Mouse (Mus musculus) left cerebral cortex, postnatal 25 days (tissue): Measurements from ENCODE around the gene Dusp18. TPM values are rescaled to one million over a fixed set of nuclear protein-coding genes. Genes with fewer than 3 reads are reported as not detected.

Experiments used
- DNase-seq, 2 experiments: peaks; one replicate each; pipeline ENCODE4 v3.0.0; 2022; ENCODE audit warnings: low spot score in 2 of 2, mixed read lengths in 1 of 2
- intact Hi-C: fragments of 180-260 bp; cut with DNase I; formaldehyde crosslinking; loops from one replicate; pipeline ENCODE4 v1.15.1; 2025
- total RNA-seq, 2 experiments: library from RNA; stranded (reverse); gene quantifications; 2 replicates each; pipeline ENCODE4 v1.2.3; 2021

Gene Dusp18
- 10 to 100 TPM; 28.8 to 32.5 TPM for total RNA-seq

DNA sequence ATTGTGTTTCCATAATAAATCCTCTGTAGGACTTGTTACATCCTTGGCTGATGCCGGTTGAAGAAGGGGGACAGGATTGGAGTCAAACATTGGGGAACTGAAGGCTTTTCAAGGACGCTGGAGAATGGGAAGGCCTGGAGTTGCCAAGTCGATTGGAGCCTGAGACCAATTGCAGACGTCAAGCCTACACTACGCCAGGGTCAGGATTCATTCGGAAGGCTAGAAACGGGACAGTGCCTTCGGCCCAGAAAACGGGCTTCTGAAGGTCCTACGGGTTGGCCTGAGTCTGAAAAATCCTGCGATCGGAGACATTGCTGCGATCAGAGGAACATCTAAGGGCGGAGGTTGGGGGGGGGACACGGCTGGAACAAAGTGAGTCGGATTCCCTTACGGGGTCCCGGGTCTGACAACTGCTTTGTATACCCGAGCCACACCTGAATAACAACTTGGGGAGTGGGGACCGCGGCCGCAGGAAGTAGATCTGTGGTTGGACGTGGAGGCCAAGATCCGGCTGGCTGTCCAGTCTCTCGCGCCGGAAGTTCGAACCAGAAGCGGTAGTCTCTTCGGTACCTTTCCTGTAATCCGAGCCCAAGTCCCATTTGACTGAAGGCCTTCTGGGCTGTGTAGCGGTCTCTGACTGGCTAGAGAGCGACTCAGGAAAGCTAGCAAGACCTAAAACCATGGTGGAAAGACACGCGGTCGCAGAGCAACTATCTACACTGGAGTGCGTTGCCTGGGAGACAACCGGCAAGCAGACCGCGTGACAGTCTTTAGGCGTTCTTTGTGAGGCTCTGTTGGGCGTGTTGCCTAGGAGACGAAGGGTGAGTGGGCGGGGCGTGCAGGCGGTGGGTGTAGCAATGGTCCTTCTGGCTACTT lies at the start of gene Dusp18, which contains the start of gene 4921536K21Rik:
Gene Dusp18 (plus strand): TSS at position 835 of the 876 bp plus-strand sequence.
Gene 4921536K21Rik (minus strand): TSS at position 693 of the 876 bp plus-strand sequence.
- intact Hi-C loops, result loop anchor here (1.0 kb wide), 1 partner anchor 19 kb away; no protein-coding TSS in a partner anchor
- DNase-seq, result peak; percentile 96 to 99

DNA sequence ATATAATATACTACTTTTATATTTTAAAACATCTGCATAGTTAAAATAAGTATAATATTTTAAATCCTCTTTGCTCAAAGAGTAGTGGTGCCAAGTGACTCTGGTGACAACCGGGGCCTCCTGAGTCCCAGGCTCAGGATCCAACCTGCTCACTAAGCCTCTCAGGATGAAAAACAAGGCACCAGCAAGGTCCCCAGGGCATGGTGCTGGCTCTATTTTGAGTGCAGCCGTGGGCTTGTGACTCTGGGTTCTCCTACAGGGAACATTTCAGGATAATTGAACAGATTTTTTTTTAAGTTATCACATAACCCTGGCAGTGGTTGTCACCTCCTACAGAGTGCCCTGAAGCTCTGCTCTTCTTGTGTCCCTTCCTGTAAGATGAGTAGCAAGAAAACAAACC lies 48.7 kb upstream of the Dusp18 start:
- intact Hi-C loops, result no loop called here
- DNase-seq, result no peak

DNA sequence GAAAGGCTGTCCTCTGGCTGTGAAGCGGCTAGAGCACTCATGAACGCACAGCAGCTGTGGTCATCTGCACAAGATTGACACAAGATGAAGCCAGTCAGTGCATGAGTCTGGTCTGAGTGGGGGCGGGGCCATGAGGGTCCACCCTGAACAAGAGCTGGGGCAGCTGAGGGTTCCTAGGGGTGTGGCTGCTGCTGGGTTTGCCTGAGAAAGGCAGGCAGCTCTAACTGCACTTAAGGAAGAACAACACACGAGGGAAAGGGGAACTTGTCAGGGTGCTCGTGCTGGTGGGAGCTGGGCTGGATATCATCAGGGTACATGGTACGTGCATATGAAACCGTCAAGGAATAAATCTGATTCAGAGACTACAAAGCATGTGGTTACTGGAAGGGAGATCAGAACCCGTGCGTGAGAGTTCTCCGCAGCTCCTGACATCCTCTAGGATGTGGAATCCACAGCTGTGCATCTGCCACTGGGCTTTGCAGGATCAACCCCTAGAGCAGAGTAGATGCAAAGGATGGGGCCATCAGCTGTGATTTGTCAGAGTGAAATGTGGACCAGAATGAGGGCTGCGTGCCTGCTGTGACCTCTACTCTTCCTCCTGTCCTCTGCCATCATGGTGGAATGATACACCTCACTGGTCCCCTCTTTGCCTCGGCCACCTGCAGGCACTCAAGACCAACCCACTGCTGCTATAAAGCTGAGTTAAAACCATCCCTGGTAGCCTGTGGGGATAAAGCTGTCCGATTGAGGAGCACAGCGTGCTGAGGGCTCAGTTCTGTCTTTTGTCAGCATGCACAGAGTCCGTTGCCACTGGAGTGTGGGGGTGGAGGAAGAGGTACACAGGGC lies 45.3 kb upstream of the Dusp18 start:
- intact Hi-C loops, result no loop called here

DNA sequence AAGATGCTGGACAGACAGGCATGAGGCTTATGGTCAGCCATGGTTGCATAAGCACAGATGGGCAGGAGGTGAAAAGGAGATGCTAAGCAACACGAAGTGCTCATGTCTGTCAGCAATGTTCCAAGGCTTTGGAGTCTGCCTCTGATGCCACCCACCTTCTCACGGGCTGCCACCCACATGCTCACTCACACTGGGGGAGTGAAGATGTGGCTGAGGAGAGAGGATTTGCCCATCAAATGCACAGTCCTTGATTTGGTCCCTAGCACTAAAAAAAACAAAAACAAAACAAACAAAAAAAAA lies 44.8 kb upstream of the Dusp18 start:
- peak; percentile 50 to 86 for DNase-seq
- intact Hi-C loops, result no loop called here

More for the DNA sequence above, 45.3 kb upstream of the Dusp18 start:
- no peak for DNase-seq

DNA sequence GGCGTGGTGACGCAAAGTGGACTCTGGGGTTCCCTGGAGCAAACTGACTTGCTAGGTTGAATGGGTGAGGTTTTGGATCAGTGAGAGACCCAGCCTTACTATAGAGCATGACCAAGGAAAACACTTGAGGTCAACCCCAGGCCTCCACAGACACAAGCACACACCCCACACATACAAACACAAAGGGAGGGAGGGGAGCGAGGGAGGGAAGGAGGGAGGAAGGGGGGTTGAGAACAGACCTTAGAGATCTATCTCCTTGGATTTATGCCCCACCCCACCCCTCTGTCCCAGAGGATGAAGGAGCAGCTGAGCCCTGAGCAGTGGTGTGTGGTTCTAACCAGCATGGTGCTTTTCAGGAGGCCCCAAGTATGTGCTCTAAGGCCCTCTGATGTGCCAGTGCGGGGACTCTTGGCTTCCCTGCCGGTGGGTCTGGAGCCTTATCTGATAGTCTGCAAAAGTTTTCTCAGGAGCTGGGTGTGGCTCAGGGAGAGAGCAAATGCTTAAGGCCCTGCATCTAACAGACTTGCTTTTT lies 44.2 kb upstream of the Dusp18 start:
- intact Hi-C loops, result no loop called here

DNA sequence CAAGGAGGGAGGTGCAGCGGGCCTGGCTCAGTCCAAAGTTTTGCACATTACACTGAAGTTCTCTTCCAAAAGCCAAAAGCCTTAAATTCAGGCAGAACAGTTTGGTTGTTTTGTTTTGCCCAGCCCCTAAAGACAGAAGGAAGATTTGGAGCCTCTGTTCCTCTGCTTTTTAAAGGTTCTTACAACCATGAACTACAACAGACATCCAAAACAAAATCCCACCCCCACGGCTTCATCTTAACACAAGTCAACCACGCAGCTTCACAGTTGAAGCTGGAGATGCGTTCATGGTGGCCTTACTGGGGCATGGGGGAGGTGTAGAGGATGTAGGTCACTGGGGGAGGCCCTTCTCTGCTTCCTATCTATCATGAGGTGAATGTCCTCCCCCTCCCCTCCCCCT lies 43.2 kb upstream of the Dusp18 start:
- peak in 1 of 2 experiments; percentile 75 for DNase-seq
- intact Hi-C loops, result no loop called here

More for the DNA sequence above, 44.2 kb upstream of the Dusp18 start:
- no peak for DNase-seq

DNA sequence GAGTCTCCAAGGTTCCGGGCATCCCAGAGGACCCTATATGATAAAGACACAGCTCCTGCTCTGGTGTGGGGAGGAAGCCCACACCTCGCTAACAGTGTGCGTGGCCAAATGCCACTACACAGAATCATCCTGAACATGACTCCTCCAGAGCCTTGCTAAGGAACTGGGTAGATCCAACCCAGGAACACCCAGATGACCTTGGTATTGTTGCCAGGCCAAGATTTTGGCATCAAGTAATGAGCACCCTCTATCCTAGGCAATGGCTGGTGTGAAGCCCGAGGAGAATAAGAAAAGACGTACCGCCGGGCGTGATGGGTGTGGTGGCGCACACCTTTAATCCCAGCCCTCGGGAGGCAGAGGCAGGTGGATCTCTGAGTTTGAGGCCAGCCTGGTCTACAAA lies 42.0 kb upstream of the Dusp18 start:
- intact Hi-C loops, result loop anchor here (1.0 kb wide), 1 partner anchor 20 kb away; no protein-coding TSS in a partner anchor
- no peak for DNase-seq

DNA sequence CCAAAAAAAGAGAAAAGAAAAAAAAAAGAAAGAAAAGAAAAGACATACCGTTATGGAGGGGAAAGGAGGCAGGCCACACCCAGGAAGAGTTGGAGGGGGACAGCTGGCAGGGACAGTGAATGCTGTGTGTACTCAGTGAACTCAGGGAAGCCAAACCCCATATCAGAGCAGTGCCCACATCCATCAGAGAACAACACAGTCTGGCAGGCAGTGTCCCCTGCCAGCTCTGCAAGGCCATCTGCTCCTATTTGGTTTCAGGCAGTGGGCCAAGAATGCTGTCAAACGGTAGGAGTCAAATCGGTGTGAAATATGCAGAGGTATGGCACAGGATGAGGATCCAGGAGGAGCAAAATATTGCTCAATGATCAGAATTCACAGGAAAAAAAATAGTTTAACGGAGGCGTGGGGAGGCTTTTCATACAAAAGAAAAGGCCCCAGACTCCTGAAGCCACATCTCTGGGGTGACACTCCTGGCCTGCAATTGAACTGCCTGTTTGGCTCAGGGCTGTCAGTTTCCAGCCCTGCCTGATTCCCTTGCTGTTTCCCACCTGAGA lies 41.5 kb upstream of the Dusp18 start:
- DNase-seq, result peak; percentile 66 to 91
- intact Hi-C loops, result loop anchor here (1.0 kb wide), 1 partner anchor 20 kb away; no protein-coding TSS in a partner anchor

DNA sequence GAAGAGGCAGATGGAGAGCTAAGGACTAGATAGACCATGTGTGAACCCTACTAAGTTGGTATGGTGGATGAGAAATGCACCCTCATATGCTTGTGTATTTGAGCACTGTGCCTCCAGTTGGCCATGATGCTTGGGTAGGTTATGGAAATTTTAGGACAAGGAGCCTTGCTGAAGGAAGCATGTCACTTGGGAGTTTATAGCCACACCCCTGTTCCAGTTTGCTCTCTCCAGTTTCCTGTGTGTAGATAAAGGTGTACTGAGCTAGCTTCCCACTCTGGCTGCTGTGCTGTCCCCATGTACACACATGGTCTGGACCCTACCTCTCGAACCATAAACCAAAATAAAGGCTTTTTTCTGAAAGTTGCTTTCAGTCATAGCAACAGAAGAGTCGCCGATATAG lies 40.9 kb upstream of the Dusp18 start:
- intact Hi-C loops, result no loop called here
- DNase-seq, result no peak

DNA sequence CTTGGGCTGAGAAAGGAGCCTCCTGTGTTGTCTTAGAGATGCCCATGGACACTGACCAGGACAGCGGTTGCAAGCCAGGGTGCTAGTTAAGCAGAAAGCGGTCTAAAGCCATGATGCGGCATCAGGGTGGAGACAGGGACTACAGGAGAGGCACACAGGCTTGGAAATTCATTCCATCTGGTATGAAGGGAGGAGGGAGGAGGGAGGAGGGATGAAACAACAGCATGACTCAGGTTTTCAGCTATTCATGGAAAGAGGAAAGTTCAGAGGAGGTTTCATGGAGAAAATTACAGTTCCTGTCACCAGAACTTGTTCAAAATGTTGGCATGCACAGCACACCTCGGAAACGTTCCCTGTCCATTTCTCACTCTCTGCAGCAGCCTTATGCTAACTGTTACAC lies 39.2 kb upstream of the Dusp18 start:
- intact Hi-C loops, result no loop called here
- DNase-seq, result peak in 1 of 2 experiments; percentile 74

DNA sequence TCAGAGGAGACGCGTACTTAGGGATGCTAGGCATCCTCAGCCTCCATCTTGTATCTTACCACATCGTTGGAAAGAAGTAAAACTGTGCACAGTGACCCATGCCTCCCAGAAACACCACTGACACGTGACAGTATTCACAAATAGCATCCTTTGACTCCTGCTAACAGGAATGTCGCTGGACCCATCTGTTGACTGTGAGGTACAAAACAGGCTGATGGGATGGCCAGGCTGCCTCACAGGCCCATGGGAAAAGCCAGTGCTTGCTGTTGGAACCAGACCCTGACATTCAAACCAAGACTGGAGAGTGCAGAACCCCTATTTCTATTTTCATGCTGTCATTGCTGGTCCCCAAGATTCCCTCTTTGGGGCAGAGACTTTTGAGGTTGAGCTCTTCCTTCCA lies 37.1 kb upstream of the Dusp18 start:
- intact Hi-C loops, result no loop called here
- DNase-seq, result no peak

DNA sequence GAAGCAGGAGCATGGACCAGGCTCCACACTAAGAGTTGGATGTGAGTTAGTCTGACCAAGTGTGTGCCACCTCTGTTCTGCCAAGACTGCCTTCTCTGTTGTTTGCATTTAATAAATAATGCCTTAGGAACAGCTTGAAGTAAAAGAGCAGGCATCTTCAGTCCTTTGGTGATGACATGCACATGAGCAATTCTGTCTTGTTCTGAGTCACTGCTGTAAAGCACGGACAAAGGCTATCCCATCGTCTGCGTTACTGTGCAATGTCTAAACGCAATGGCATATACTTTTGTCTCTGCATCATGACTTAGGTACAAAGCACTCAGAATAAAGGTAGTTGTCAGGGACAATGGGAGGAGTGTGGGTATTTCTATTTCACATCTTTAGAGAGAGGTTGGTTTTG lies 35.3 kb upstream of the Dusp18 start:
- intact Hi-C loops, result loop anchor here (5.0 kb wide), 1 partner anchor 32 kb away; no protein-coding TSS in a partner anchor
- no peak for DNase-seq

DNA sequence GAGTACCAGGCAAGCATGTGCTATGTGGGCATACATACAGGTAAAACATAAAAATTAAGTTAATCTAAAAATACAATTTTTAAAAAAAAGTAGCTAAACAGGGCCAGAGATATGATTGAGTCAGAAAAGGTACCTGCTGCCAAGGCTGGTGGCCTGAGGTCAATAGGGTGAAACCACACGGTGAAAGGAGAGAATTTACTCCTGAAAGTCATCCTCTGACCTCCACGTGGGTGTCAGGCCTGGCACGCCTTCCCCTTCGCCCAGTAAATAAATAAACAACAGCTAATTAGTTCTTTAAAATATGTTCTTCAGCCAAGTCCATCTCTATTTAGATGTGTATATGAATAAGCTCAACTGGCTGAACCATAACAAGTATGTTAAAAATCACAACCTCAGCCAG lies 34.7 kb upstream of the Dusp18 start:
- intact Hi-C loops, result loop anchor here (5.0 kb wide), 1 partner anchor 33 kb away; no protein-coding TSS in a partner anchor
- no peak for DNase-seq

DNA sequence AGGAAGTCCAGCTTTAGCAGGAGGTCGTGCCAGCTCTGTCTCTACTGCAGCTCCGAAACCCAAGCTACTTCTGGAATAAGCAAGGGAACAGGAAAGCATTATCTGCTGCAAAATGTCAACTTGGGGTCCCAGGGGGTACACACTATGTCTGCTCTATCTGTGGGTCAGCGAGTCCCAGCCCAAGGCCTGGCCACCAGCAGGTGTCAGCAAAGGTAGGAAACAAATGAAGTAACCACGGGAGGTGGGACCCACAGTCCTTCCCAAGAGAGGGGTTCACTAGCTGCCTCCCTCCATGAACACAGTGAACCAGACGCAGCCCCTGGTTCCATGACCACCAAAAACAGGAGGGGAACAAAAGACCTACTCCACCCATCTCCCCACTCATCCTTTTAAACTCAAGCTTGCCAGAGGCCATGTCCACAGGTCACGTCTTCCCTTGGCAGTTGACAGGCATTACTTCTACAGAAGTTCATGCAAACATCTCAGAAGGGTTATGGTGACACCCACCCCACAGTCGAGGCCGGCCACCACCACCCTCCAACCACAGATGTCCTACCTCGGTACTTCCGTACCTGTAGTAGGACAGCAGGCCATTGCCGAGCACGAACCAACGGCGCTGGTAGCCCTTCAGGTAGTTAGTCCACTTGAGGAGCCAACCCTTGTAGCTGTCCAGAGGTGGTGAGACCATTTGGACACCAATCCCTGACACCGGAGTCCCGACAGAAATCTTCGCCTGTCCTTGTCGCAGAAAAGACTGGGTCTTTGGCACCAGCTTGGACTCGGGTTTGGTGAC lies 32.2 kb upstream of the Dusp18 start:
- intact Hi-C loops, result loop anchor here (5.0 kb wide), 1 partner anchor 36 kb away; no protein-coding TSS in a partner anchor
- no peak for DNase-seq

DNA sequence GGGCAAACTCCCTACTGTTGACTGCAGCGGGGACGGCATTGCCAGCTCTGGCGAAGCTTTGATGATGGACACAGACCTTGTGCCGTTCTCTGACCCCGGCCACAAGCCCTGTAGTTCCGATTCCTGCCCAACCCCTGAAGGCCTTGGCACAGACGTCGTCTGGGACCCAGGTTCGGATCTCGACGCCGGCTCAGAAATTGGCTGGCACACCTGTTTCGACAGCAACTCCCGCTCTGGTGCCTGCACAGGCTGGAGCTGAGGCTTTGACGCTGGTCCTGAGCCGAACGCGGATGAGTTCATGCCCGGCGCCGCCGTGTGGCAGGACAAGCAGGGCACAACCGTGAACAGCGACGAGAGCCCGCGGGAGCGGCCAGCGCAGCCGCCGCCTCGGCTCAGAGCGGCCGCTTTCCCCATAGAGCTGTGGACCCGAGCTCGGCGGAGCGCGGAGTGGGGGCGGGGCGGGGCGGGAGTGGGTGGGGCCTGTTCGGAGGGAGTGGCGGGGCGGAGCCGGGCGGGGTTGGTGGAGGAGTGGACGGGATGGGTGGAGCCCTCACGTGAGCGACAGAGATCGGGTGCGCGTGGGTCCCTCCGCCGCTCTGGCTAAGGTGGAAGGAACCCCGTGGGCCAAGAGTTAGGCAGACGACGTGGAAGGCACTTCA lies 31.5 kb upstream of the Dusp18 start, which contains the start of gene Osbp2:
Gene Osbp2 (minus strand): TSS at position 450 of the 659 bp plus-strand sequence.
- intact Hi-C loops, result loop anchor here (5.0 kb wide), 1 partner anchor 36 kb away; no protein-coding TSS in a partner anchor
- peak; percentile 77 to 86 for DNase-seq

DNA sequence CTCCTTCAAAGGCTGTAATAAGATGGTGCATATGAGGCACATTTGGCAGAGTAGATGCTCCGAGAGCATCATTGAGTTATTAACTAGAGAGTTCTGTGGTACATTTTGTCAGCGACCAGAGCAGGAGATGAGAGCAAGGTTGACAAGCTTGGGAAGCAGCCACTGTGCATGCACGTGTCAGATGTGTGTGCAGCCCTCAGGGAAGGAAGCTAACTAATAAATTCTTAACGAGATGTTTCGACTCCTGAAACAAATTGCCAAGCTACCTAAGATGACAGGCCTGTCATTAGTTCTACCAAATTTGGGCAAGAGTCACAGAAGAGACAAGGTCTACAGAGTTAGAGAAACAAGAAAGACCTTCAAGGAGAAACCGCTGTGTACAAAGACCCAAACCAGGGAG lies 30.7 kb upstream of the Dusp18 start:
- no peak for DNase-seq
- intact Hi-C loops, result loop anchor here (5.0 kb wide), 1 partner anchor 37 kb away; no protein-coding TSS in a partner anchor

DNA sequence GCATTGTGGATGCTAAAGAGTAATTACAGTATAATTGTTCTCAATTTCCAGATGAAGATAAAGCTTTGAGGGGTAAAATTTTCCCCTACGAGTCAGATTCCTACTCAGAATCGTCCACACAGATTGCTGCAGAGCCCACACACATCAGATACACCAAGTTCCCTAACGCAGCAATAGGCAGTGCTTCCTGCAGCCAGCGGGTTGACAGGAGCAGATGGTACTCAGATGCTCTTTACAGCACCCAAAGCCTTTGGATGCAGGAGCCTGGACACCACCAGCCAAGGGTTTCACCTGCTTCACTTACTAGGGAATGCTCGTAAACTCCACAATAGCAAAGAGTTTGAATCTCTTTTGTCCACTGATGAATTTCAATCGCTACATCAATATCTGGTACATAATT lies 18.6 kb upstream of the Dusp18 start:
- no peak for DNase-seq
- intact Hi-C loops, result loop anchor here (5.0 kb wide), 1 partner anchor 44 kb away; no protein-coding TSS in a partner anchor

DNA sequence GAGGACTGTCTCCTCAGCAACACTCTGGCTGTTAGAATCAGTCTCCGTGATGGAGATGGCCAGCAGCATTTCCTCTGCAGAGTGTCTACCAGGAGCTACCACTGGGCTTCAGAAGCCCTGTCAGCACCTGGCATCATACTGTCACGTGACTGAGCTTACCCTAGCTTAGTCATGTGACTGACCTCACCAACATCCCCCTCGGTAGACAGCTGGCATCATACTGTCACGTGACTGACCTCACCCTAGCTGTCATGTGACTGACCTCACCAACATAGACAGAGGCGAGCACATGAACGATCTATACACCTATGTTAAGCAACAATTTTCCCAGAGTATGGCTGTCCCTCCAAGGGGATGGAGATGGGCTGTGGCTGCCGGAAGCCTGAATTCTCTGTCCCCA lies 16.4 kb upstream of the Dusp18 start:
- intact Hi-C loops, result loop anchor here (5.0 kb wide), 1 partner anchor 46 kb away; no protein-coding TSS in a partner anchor
- no peak for DNase-seq
